Mouse (Mus musculus) testis, adult 2 months (tissue): ENCODE measurements around the gene Ubtd1.

Experiments
- CTCF ChIP-seq: fragments of 200-500 bp; IDR thresholded peaks from 2 replicates; pipeline ENCODE4 v1.5.1; 2012; ENCODE audit warnings: low read depth, mild to moderate bottlenecking, inconsistent platforms, low read length, moderate library complexity; ENCODE audit not compliant: control insufficient read depth, insufficient read depth, insufficient replicate concordance
- POLR2A ChIP-seq: fragments of 200-500 bp; IDR thresholded peaks from 2 replicates; pipeline ENCODE4 v1.6.1; 2012; ENCODE audit warnings: low read depth, mild to moderate bottlenecking, inconsistent platforms, low read length, moderate library complexity; ENCODE audit not compliant: control insufficient read depth

DNA sequence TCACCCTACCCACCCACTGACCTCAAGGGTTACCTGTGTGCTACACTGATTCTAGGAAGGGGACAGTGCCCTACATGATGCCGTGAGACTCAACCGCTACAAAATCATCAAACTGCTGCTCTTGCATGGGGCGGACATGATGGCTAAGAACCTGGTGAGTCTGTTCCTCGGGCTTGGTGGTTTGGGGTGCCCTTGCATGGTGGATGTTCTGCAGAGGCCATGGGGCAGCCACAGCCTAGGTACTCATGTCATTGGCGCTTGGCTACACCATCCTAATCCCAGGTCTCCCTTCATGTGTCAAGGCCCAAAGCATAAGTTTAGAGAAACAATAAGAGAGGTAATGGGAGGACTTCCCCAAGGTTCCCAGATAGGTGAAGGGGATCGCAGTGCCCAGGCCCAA is 62.4 kb downstream of the Ubtd1 start:
- TF ChIP-seq CTCF (no peak), POLR2A (no peak)
